Mouse (Mus musculus) limb, embryonic 14.5 days (tissue): ENCODE results near the gene Ccser1. TPM values are rescaled to one million over a fixed set of nuclear protein-coding genes. Genes with fewer than 3 reads are reported as not detected.

Experiments used
- ATAC-seq: fragments of 200-750 bp; cut with Nextera tagmentation; 2 replicates; pipeline ENCODE4 v1.8.0; 2017; ENCODE audit warnings: low read depth, moderate number of reproducible peaks, moderate TSS enrichment; ENCODE audit not compliant: low FRiP score
- DNase-seq: peaks from one replicate; pipeline ENCODE4 v3.0.0-alpha.2; 2015; ENCODE audit warnings: low spot score
- H3K27ac ChIP-seq: fragments of 300-500 bp; sonication (generic); replicated peaks from 2 replicates; pipeline ENCODE4 v1.5.1; 2014; ENCODE audit warnings: low read depth, mild to moderate bottlenecking, low read length, moderate library complexity, mixed read lengths
- H3K27me3 ChIP-seq: fragments of 300-500 bp; sonication (generic); 2 replicates; pipeline ENCODE4 v1.6.1; 2014; ENCODE audit warnings: low read length, mixed read lengths; ENCODE audit not compliant: control insufficient read depth, insufficient read depth
- H3K36me3 ChIP-seq: fragments of 300-500 bp; sonication (generic); 2 replicates; pipeline ENCODE4 v1.6.1; 2014; ENCODE audit warnings: mild to moderate bottlenecking, low read length, moderate library complexity, mixed read lengths; ENCODE audit not compliant: control insufficient read depth, insufficient read depth
- H3K4me1 ChIP-seq: fragments of 300-500 bp; sonication (generic); 2 replicates; pipeline ENCODE4 v1.6.1; 2014; ENCODE audit warnings: antibody characterized with exemption, low read length, mixed read lengths; ENCODE audit not compliant: control insufficient read depth, insufficient read depth
- H3K4me2 ChIP-seq: fragments of 300-500 bp; sonication (generic); replicated peaks from 2 replicates; pipeline ENCODE4 v1.6.1; 2014; ENCODE audit warnings: low read depth, mild to moderate bottlenecking, low read length, moderate library complexity; ENCODE audit not compliant: severe bottlenecking
- H3K4me3 ChIP-seq: fragments of 300-500 bp; sonication (generic); replicated peaks from 2 replicates; pipeline ENCODE4 v1.5.1; 2014; ENCODE audit warnings: low read length
- H3K9ac ChIP-seq: fragments of 300-500 bp; sonication (generic); 2 replicates; pipeline ENCODE4 v1.6.1; 2014; ENCODE audit warnings: mild to moderate bottlenecking, low read depth, low read length, moderate library complexity; ENCODE audit not compliant: severe bottlenecking
- H3K9me3 ChIP-seq: fragments of 300-500 bp; sonication (generic); 2 replicates; pipeline ENCODE4 v1.6.1; 2016; ENCODE audit warnings: low read length; ENCODE audit not compliant: control insufficient read depth
- POLR2A ChIP-seq: fragments of 200-500 bp; IDR thresholded peaks from 2 replicates; pipeline ENCODE4 v1.8.0; 2012; ENCODE audit warnings: inconsistent platforms, mild to moderate bottlenecking, moderate library complexity, borderline replicate concordance; ENCODE audit not compliant: insufficient read depth, insufficient read length; ENCODE audit errors: extremely low read depth
- WGBS: fragments of 180-500 bp; shearing (Covaris S2); extraction: QIAGEN DNeasy Blood & Tissue Kit; methylation state at CpG from one replicate; pipeline ENCODE4 v1.1.7; 2014; 5-methylcytosine and 5-hydroxymethylcytosine counted together
- polyA plus RNA-seq, 2 experiments: library from polyadenylated mRNA; depleted of rRNA in 1 of 2; stranded (reverse) in 1 of 2; unstranded in 1 of 2; fragments of >200 nt; fragmentation: Nextera tagmentation in 1 of 2; extraction: Ambion mirVana in 1 of 2; gene quantifications; 2 replicates each; pipeline versions ENCODE4 v1.2.1 to v1.2.3; 2012 to 2014

Ccser1 gene
- polyA plus RNA-seq, 2 experiments = 5.9 to 6.6 TPM

DNA sequence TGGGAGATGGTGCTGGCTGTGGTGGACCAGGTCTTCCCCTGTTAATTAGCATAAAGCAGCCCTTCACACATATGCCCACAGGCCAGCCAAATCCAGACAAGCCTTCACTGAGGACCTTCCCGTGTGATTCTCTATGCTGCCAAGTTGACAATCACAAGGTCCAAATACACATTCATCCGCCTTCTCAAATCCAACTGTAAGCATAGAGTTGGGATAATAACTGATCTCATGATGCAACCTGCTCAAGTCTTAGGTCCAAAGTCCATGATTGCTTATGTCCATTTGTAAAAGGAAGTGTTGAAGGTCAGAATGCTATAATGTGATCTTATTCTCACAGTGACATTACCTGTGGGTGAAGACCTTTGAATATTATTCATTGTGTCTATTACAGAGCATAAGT is 43.4 kb downstream of the Ccser1 start:
- Histone ChIP-seq H3K4me2 (no peak overlapping the region), H3K9ac (no peak overlapping the region), H3K36me3 (no peaks in the 10 kb centered on the region), H3K27ac (no peak overlapping the region), H3K27me3 (no peaks in the 10 kb centered on the region), H3K4me1 (peaks cover 16% of the 10 kb centered on the region), H3K4me3 (no peak overlapping the region), H3K9me3 (no peaks in the 10 kb centered on the region)
- DNase-seq (no peak), ATAC-seq (no peak)
- 83% methylated on average over 2 of the region's 2 CpGs for WGBS
- TF ChIP-seq POLR2A = no peak

- no peak overlapping the region for H3K4me2 ChIP-seq
- TF ChIP-seq POLR2A = no peak
- peak; percentile 13 for DNase-seq
Observed at GRCm38 (mm10) chr6:61225302-61225701, 45.2 kb downstream of the Ccser1 start.

DNA sequence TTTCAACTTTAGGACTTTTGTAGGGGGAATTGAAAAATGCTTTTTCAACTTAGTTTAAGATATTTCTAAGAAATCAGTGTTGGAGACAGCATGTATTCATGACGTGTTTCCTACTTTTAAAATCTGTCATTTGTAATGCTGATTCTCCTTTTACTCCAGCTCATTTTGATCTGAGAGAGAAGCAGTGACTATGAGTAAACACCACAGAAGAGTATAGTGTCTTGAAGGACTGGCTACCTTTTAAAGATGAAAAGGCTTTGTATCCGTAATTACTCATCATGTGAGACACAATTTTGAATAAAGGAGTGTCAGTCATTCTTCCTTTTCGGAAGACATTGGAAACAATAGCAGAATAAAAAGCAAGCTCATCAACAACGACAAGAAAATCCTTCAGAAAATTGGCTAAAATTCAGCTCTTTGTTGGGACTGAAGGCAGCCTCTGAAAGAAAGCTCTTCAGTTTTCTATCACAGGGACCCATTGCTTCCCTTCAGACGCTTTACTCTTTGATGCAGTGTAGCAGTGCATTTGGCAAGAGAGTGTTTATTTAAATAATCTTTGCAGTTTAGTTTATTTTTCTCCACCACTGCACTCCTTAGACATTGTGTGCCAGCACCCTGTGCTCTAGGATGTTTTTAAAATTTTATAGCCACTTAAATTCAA is 50.1 kb downstream of the Ccser1 start:
- Histone ChIP-seq H3K4me3 (no peak overlapping the region), H3K9me3 (no peaks in the 10 kb centered on the region), H3K27me3 (no peaks in the 10 kb centered on the region), H3K36me3 (no peaks in the 10 kb centered on the region), H3K27ac (no peak overlapping the region), H3K4me1 (peaks cover 26% of the 10 kb centered on the region), H3K9ac (no peak overlapping the region), H3K4me2 (no peak overlapping the region)
- WGBS = 64% methylated on average over 5 of the region's 5 CpGs
- no peak for DNase-seq
- no peak for TF ChIP-seq POLR2A
- no peak for ATAC-seq

More at GRCm38 (mm10) chr6:61225302-61225701, 45.2 kb downstream of the Ccser1 start:
- no peak overlapping the region for H3K27ac ChIP-seq
- ATAC-seq = no peak
- H3K27me3 ChIP-seq = no peaks in the 10 kb centered on the region
- H3K4me1 ChIP-seq = peaks cover 16% of the 10 kb centered on the region
- no peaks in the 10 kb centered on the region for H3K9me3 ChIP-seq
- no peaks in the 10 kb centered on the region for H3K36me3 ChIP-seq
- no peak overlapping the region for H3K4me3 ChIP-seq
- no peak overlapping the region for H3K9ac ChIP-seq

GRCm38 (mm10) chr6:61233060-61233459 is 52.9 kb downstream of the Ccser1 start:
- H3K36me3 ChIP-seq = no peaks in the 10 kb centered on the region
- no peak for DNase-seq
- WGBS = 53% methylated on average over 5 of the region's 5 CpGs

GRCm38 (mm10) chr6:61233548-61234187 is 53.5 kb downstream of the Ccser1 start:
- ATAC-seq = no peak

More at GRCm38 (mm10) chr6:61233060-61233459, 52.9 kb downstream of the Ccser1 start:
- Histone ChIP-seq H3K4me3 (no peak overlapping the region), H3K9me3 (no peaks in the 10 kb centered on the region), H3K27ac (no peak overlapping the region), H3K4me1 (peaks cover 10% of the 10 kb centered on the region), H3K4me2 (no peak overlapping the region), H3K27me3 (no peaks in the 10 kb centered on the region), H3K9ac (no peak overlapping the region)
- TF ChIP-seq POLR2A = no peak
- ATAC-seq = no peak

More at GRCm38 (mm10) chr6:61233548-61234187, 53.5 kb downstream of the Ccser1 start:
- H3K4me2 ChIP-seq = no peak overlapping the region
- H3K27me3 ChIP-seq = no peaks in the 10 kb centered on the region
- H3K9ac ChIP-seq = no peak overlapping the region
- no peak overlapping the region for H3K4me3 ChIP-seq
- no peak for TF ChIP-seq POLR2A
- no peak overlapping the region for H3K27ac ChIP-seq
- no peak for DNase-seq
- H3K9me3 ChIP-seq = no peaks in the 10 kb centered on the region
- H3K4me1 ChIP-seq = peaks cover 10% of the 10 kb centered on the region
- no peaks in the 10 kb centered on the region for H3K36me3 ChIP-seq
- WGBS = 46% methylated on average over 5 of the region's 5 CpGs
